Mouse (Mus musculus): Measurements from ENCODE around the gene Havcr2. TPM values are rescaled to one million over a fixed set of nuclear protein-coding genes. Genes with fewer than 3 reads are reported as not detected.

Havcr2 gene
- polyA plus RNA-seq, 1 experiment from 2014 or later: 0.06 TPM

- DNase-seq (ENCODE audit: low spot score) (no peak), ATAC-seq (ENCODE audit: low FRiP score, low TSS enrichment) (no peak)
- no peaks in the 10 kb centered on the region for H3K9me3 ChIP-seq (ENCODE audit: control insufficient read depth, low read length)
- no peak overlapping the region for H3K27ac ChIP-seq (replicated peaks)
- TF ChIP-seq EP300 (optimal IDR thresholded peaks at IDR 0.05) (no peak), CTCF (IDR thresholded peaks at IDR 0.05; ENCODE audit: low read depth) (no peak)
- no peaks in the 10 kb centered on the region for H3K36me3 ChIP-seq (ENCODE audit: control insufficient read depth, insufficient read depth, low read length)
- no peak overlapping the region for H3K9ac ChIP-seq (ENCODE audit: low read length)
- H3K4me2 ChIP-seq (replicated peaks; ENCODE audit: low read depth): no peak overlapping the region
- H3K4me3 ChIP-seq (ENCODE audit: low read depth, low read length): no peak overlapping the region
- 89% methylated on average over 4 of the region's 4 CpGs for WGBS
- no peaks in the 10 kb centered on the region for H3K27me3 ChIP-seq (ENCODE audit: control insufficient read depth, insufficient read depth, low read length)
- H3K4me1 ChIP-seq (replicated peaks; ENCODE audit: control insufficient read depth, insufficient read depth): no peaks in the 10 kb centered on the region
Observed at GRCm38 (mm10) chr11:46474220-46474619, 19.5 kb downstream of the Havcr2 start.

DNA sequence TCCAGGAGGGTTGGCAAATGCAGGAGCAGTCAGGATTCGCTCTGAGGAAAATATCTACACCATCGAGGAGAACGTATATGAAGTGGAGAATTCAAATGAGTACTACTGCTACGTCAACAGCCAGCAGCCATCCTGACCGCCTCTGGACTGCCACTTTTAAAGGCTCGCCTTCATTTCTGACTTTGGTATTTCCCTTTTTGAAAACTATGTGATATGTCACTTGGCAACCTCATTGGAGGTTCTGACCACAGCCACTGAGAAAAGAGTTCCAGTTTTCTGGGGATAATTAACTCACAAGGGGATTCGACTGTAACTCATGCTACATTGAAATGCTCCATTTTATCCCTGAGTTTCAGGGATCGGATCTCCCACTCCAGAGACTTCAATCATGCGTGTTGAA is 24.6 kb downstream of the Havcr2 start:
- H3K9ac ChIP-seq (ENCODE audit: low read length): no peak overlapping the region
- ATAC-seq (ENCODE audit: low FRiP score, low TSS enrichment) (no peak), DNase-seq (ENCODE audit: low spot score) (no peak)
- H3K4me3 ChIP-seq (ENCODE audit: low read depth, low read length): no peak overlapping the region
- H3K27me3 ChIP-seq (ENCODE audit: control insufficient read depth, insufficient read depth, low read length): no peaks in the 10 kb centered on the region
- no peaks in the 10 kb centered on the region for H3K4me1 ChIP-seq (replicated peaks; ENCODE audit: control insufficient read depth, insufficient read depth)
- H3K27ac ChIP-seq (replicated peaks): no peak overlapping the region
- no peaks in the 10 kb centered on the region for H3K9me3 ChIP-seq (ENCODE audit: control insufficient read depth, low read length)
- H3K36me3 ChIP-seq (ENCODE audit: control insufficient read depth, insufficient read depth, low read length): no peaks in the 10 kb centered on the region
- no peak overlapping the region for H3K4me2 ChIP-seq (replicated peaks; ENCODE audit: low read depth)
- TF ChIP-seq CTCF (IDR thresholded peaks at IDR 0.05; ENCODE audit: low read depth) (no peak), EP300 (optimal IDR thresholded peaks at IDR 0.05) (no peak)
- 86% methylated on average over 9 of the region's 9 CpGs for WGBS

GRCm38 (mm10) chr11:46480517-46480916 is 25.8 kb downstream of the Havcr2 start:
- Histone ChIP-seq H3K4me3 (ENCODE audit: low read depth, low read length) (no peak overlapping the region), H3K27ac (replicated peaks) (no peak overlapping the region), H3K36me3 (ENCODE audit: control insufficient read depth, insufficient read depth, low read length) (no peaks in the 10 kb centered on the region), H3K4me2 (replicated peaks; ENCODE audit: low read depth) (no peak overlapping the region), H3K9ac (ENCODE audit: low read length) (no peak overlapping the region), H3K27me3 (ENCODE audit: control insufficient read depth, insufficient read depth, low read length) (no peaks in the 10 kb centered on the region), H3K4me1 (replicated peaks; ENCODE audit: control insufficient read depth, insufficient read depth) (no peaks in the 10 kb centered on the region), H3K9me3 (ENCODE audit: control insufficient read depth, low read length) (no peaks in the 10 kb centered on the region)
- DNase-seq (ENCODE audit: low spot score): no peak
- ATAC-seq (ENCODE audit: low FRiP score, low TSS enrichment): no peak
- WGBS: 77% methylated on average over 7 of the region's 7 CpGs
- TF ChIP-seq EP300 (optimal IDR thresholded peaks at IDR 0.05) (no peak), CTCF (IDR thresholded peaks at IDR 0.05; ENCODE audit: low read depth) (no peak)

DNA sequence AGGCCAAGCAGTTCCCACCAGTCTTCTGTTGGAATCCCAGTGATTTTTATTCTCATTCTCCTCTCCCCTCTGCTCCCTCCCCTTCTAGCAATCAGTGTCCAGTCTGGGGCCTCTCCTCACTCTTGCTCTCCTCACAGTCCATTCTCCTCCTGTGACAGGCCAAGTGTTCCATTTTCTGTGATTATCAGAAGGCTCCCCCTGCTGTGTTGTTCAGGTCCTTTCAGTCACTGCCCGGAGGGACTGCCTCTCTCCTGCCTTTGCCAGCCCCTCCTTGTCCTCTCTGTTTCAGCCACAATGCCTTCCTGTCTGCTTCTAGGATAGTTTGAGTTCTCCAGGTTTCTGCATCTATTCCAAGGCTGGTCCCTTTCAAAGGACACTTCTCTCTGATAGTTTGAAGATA is 33.5 kb downstream of the Havcr2 start:
- H3K9me3 ChIP-seq (ENCODE audit: control insufficient read depth, low read length): no peaks in the 10 kb centered on the region
- DNase-seq (ENCODE audit: low spot score) (no peak), ATAC-seq (ENCODE audit: low FRiP score, low TSS enrichment) (no peak)
- no peaks in the 10 kb centered on the region for H3K4me1 ChIP-seq (replicated peaks; ENCODE audit: control insufficient read depth, insufficient read depth)
- WGBS: 18% methylated on average over 1 of the region's 1 CpGs
- no peaks in the 10 kb centered on the region for H3K27me3 ChIP-seq (ENCODE audit: control insufficient read depth, insufficient read depth, low read length)
- TF ChIP-seq CTCF (IDR thresholded peaks at IDR 0.05; ENCODE audit: low read depth) (peak; percentile 34), EP300 (optimal IDR thresholded peaks at IDR 0.05) (no peak)
- no peaks in the 10 kb centered on the region for H3K36me3 ChIP-seq (ENCODE audit: control insufficient read depth, insufficient read depth, low read length)
- H3K4me3 ChIP-seq (ENCODE audit: low read depth, low read length): no peak overlapping the region
- no peak overlapping the region for H3K4me2 ChIP-seq (replicated peaks; ENCODE audit: low read depth)
- no peak overlapping the region for H3K27ac ChIP-seq (replicated peaks)
- no peak overlapping the region for H3K9ac ChIP-seq (ENCODE audit: low read length)

DNA sequence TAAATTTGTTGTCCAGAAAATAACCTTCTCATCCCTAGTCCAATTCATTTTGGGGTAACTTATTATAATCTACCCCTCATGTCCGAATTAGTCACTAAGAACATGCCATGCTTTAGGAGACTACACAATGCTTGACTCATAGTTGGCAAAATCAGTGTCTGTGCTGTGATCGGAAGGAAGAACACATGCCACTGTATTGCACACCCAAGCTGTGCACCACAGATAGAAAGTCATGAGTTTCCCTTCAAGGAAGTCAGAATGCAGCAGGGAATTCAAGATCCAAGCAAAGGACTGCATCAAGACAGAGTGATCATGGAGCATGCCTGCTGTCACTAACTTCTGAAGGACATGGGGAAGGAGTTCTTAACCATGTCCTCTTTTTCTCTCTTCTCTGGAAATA is 33.9 kb downstream of the Havcr2 start:
- DNase-seq (ENCODE audit: low spot score): no peak
- TF ChIP-seq CTCF (IDR thresholded peaks at IDR 0.05; ENCODE audit: low read depth) (no peak), EP300 (optimal IDR thresholded peaks at IDR 0.05) (no peak)
- Histone ChIP-seq H3K27ac (replicated peaks) (no peak overlapping the region), H3K36me3 (ENCODE audit: control insufficient read depth, insufficient read depth, low read length) (no peaks in the 10 kb centered on the region), H3K4me2 (replicated peaks; ENCODE audit: low read depth) (no peak overlapping the region), H3K27me3 (ENCODE audit: control insufficient read depth, insufficient read depth, low read length) (no peaks in the 10 kb centered on the region), H3K9ac (ENCODE audit: low read length) (no peak overlapping the region), H3K9me3 (ENCODE audit: control insufficient read depth, low read length) (no peaks in the 10 kb centered on the region), H3K4me1 (replicated peaks; ENCODE audit: control insufficient read depth, insufficient read depth) (no peaks in the 10 kb centered on the region), H3K4me3 (ENCODE audit: low read depth, low read length) (no peak overlapping the region)
- ATAC-seq (ENCODE audit: low FRiP score, low TSS enrichment): no peak
- 88% methylated on average over 2 of the region's 2 CpGs for WGBS

GRCm38 (mm10) chr11:46507146-46507545 is 52.4 kb downstream of the Havcr2 start:
- no peaks in the 10 kb centered on the region for H3K27me3 ChIP-seq (ENCODE audit: control insufficient read depth, insufficient read depth, low read length)
- no peaks in the 10 kb centered on the region for H3K4me1 ChIP-seq (replicated peaks; ENCODE audit: control insufficient read depth, insufficient read depth)
- no peaks in the 10 kb centered on the region for H3K36me3 ChIP-seq (ENCODE audit: control insufficient read depth, insufficient read depth, low read length)
- H3K4me3 ChIP-seq (ENCODE audit: low read depth, low read length): no peak overlapping the region
- no peak for TF ChIP-seq CTCF (IDR thresholded peaks at IDR 0.05; ENCODE audit: low read depth)
- 61% methylated on average over 3 of the region's 3 CpGs for WGBS
- no peak overlapping the region for H3K27ac ChIP-seq (replicated peaks)
- H3K9me3 ChIP-seq (ENCODE audit: control insufficient read depth, low read length): no peaks in the 10 kb centered on the region
- DNase-seq (ENCODE audit: low spot score): no peak
- ATAC-seq (ENCODE audit: low FRiP score, low TSS enrichment): no peak
- no peak overlapping the region for H3K4me2 ChIP-seq (replicated peaks; ENCODE audit: low read depth)
- H3K9ac ChIP-seq (ENCODE audit: low read length): no peak overlapping the region
